Mouse (Mus musculus) C2C12 (cell line): Measurements from ENCODE around the gene Gusb. TPM values are rescaled to one million over a fixed set of nuclear protein-coding genes. Genes with fewer than 3 reads are reported as not detected.

Experiments used
- H3K27me3 ChIP-seq: one replicate; pipeline ENCODE4 v1.6.1; 2011; ENCODE audit not compliant: control insufficient read depth, insufficient read depth, insufficient read length
- H3K36me3 ChIP-seq: one replicate; pipeline ENCODE4 v1.6.1; 2011; ENCODE audit not compliant: control insufficient read depth, insufficient read depth
- H3K4me3 ChIP-seq: one replicate; pipeline ENCODE4 v1.5.1; 2011; ENCODE audit warnings: mild to moderate bottlenecking, control low read depth; ENCODE audit not compliant: poor library complexity, insufficient read depth, severe bottlenecking
- H3K79me2 ChIP-seq: one replicate; pipeline ENCODE4 v1.6.1; 2011; ENCODE audit not compliant: control insufficient read depth, insufficient read depth
- H3K79me3 ChIP-seq: one replicate; pipeline ENCODE4 v1.6.1; 2011; ENCODE audit warnings: low read depth, control low read depth
- H3ac ChIP-seq: one replicate; pipeline ENCODE3; 2011; ENCODE audit warnings: low read depth; ENCODE audit not compliant: control insufficient read depth, insufficient read length
- CEBPB ChIP-seq: IDR thresholded peaks from one replicate; pipeline ENCODE4 v1.6.1; 2011; ENCODE audit warnings: low read depth, mild to moderate bottlenecking, control low read depth, moderate library complexity
- CTCF ChIP-seq: IDR thresholded peaks from one replicate; pipeline ENCODE4 v1.5.1; 2011; ENCODE audit not compliant: control insufficient read depth, insufficient read depth, insufficient read length
- FOSL1 ChIP-seq: IDR thresholded peaks from one replicate; pipeline ENCODE4 v1.8.0; 2011; ENCODE audit warnings: mild to moderate bottlenecking, low read length; ENCODE audit not compliant: poor library complexity, insufficient read depth, severe bottlenecking
- MAX ChIP-seq: IDR thresholded peaks from one replicate; pipeline ENCODE4 v1.6.1; 2011; ENCODE audit warnings: mild to moderate bottlenecking, control low read depth
- MYOD1 ChIP-seq: IDR thresholded peaks from one replicate; pipeline ENCODE4 v1.6.1; 2011; ENCODE audit warnings: low read depth; ENCODE audit not compliant: control insufficient read depth, insufficient read length
- MYOG ChIP-seq: IDR thresholded peaks from one replicate; pipeline ENCODE4 v1.6.1; 2011; ENCODE audit not compliant: control insufficient read depth, insufficient read length; ENCODE audit errors: extremely low read depth
- USF1 ChIP-seq: IDR thresholded peaks from one replicate; pipeline ENCODE4 v1.6.1; 2011; ENCODE audit warnings: low read depth, mild to moderate bottlenecking, control low read depth, moderate library complexity
- polyA plus RNA-seq: library from polyadenylated mRNA; unstranded; fragments of >200 nt; fragmentation: generic; extraction: Trizol; gene quantifications from one replicate; pipeline ENCODE4 v1.2.1, GENCODE M21; 2012; ENCODE audit warnings: missing spikeins

Gusb gene
- polyA plus RNA-seq, 1 experiment, result 56.0 TPM

DNA sequence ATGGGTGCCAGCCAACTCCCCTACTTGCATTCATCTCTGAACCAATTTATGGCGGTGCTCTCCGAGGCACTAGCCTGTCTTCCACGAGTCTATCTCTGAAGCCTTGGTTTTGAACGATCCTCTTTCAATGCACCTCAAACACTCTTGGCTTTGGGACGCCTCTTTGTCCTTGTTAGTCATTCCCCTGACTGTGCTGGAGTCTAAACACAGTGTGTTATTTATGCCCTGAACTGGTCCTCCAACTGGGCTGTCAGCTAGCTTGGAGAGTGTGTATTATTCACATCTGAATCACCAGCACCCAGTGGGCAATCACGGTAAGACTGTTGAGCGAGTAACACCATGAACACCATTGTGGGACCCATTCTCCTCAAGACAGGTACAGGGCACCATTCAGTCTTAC, 24.8 kb upstream of the Gusb start:
- Histone ChIP-seq H3K36me3 (no peaks in the 10 kb centered on the region), H3K79me2 (peaks cover 33% of the 10 kb centered on the region), H3K4me3 (no peak overlapping the region), H3ac (no peak overlapping the region), H3K79me3 (peaks cover 22% of the 10 kb centered on the region), H3K27me3 (no peaks in the 10 kb centered on the region)
- TF ChIP-seq USF1 (no peak), MYOG (no peak), FOSL1 (no peak), MYOD1 (no peak), CTCF (no peak), CEBPB (no peak), MAX (no peak)

DNA sequence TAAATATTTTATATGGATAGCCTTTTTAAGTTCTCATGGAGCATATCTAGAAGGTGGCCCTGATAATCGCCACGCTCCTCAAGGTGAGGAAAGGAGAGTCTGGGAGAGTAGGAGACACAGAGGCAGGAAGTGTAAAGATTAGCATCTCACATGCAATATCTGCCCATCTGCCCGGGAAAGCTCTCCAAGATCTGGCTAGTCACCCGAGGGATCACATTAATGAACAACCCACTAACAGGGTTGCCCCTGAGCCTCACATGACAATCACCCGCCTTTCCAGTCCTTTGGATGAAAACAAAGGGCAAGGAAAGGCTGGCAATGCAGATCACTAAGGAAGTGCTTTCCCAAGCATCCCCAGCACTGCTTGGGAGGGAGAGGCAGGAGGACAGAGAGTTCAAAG, 24.3 kb upstream of the Gusb start:
- TF ChIP-seq FOSL1 (no peak), MAX (no peak), CEBPB (no peak), USF1 (no peak)
- H3ac ChIP-seq, result no peak overlapping the region
- peaks cover 20% of the 10 kb centered on the region for H3K79me3 ChIP-seq
- H3K79me2 ChIP-seq, result peaks cover 27% of the 10 kb centered on the region
- H3K36me3 ChIP-seq, result no peaks in the 10 kb centered on the region
- H3K27me3 ChIP-seq, result no peaks in the 10 kb centered on the region
- no peak overlapping the region for H3K4me3 ChIP-seq

GRCm38 (mm10) chr5:130023767-130024539, 21.1 kb upstream of the Gusb start:
- H3K4me3 ChIP-seq, result peak overlapping the region; percentile 49
- H3K79me2 ChIP-seq, result no peaks in the 10 kb centered on the region
- no peaks in the 10 kb centered on the region for H3K36me3 ChIP-seq
- H3ac ChIP-seq, result peak overlapping the region; percentile 67
- no peaks in the 10 kb centered on the region for H3K27me3 ChIP-seq
- no peaks in the 10 kb centered on the region for H3K79me3 ChIP-seq
- TF ChIP-seq USF1 (no peak), CTCF (peak; percentile 51)

DNA sequence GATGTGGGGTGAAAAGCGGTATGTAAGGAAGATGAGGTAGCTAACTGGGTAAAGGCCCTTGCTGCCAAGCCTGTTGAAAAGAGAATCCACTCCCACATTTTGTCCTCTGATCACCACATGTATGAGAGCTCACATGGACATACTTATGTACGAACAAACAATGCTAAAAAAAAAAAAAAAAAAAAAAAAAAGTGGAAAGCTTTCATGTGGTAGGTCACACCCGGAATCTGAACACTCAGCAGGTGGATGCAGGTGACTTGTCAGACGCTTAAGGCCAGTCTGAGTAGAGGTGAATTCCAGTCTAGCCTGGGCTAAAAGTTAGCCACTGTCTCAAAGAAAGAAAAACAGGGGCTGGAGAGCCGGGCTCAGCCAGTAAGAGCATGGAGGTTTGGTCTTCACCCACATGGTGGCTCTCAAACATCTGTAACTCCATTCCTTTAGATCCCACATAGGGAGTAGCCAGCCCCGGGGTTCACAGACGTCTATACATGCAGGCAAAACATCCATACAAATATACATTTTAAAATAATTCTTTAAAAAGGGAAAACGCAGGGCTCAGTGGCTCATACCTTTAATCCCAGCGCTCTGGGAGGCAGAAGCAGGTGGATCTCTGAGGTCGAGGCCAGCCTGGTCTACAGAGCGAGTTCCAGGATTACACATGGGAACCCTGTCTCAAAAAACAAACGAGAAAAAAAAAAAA, 20.4 kb upstream of the Gusb start:
- TF ChIP-seq MYOG, result no peak
- TF ChIP-seq CTCF, result no peak
- TF ChIP-seq FOSL1, result no peak
- no peak for TF ChIP-seq MAX
- no peak for TF ChIP-seq CEBPB
- no peak for TF ChIP-seq USF1
- no peak for TF ChIP-seq MYOD1

GRCm38 (mm10) chr5:130022366-130022765, 19.5 kb upstream of the Gusb start:
- Histone ChIP-seq H3ac (no peak overlapping the region), H3K79me2 (no peaks in the 10 kb centered on the region), H3K36me3 (no peaks in the 10 kb centered on the region), H3K4me3 (no peak overlapping the region), H3K79me3 (no peaks in the 10 kb centered on the region), H3K27me3 (no peaks in the 10 kb centered on the region)
- TF ChIP-seq CTCF, result no peak
- TF ChIP-seq USF1, result no peak
- TF ChIP-seq CEBPB, result no peak
- TF ChIP-seq FOSL1, result no peak
- no peak for TF ChIP-seq MAX
- TF ChIP-seq MYOD1, result no peak
- no peak for TF ChIP-seq MYOG

More for the DNA sequence above, 20.4 kb upstream of the Gusb start:
- Histone ChIP-seq H3K27me3 (no peaks in the 10 kb centered on the region), H3K4me3 (peak overlapping the region; percentile 49), H3K79me2 (no peaks in the 10 kb centered on the region), H3K36me3 (no peaks in the 10 kb centered on the region), H3ac (no peak overlapping the region), H3K79me3 (no peaks in the 10 kb centered on the region)
